Mouse (Mus musculus) C2C12 (cell line): ENCODE data around the gene Bpifb2.

ENCODE experiments used
- CTCF ChIP-seq: IDR thresholded peaks from one replicate; pipeline ENCODE4 v1.5.1; 2011; ENCODE audit not compliant: control insufficient read depth, insufficient read depth, insufficient read length
- FOSL1 ChIP-seq: IDR thresholded peaks from one replicate; pipeline ENCODE4 v1.8.0; 2011; ENCODE audit warnings: mild to moderate bottlenecking, low read length; ENCODE audit not compliant: poor library complexity, insufficient read depth, severe bottlenecking
- MAX ChIP-seq: IDR thresholded peaks from one replicate; pipeline ENCODE4 v1.6.1; 2011; ENCODE audit warnings: mild to moderate bottlenecking, control low read depth
- MYOD1 ChIP-seq: IDR thresholded peaks from one replicate; pipeline ENCODE4 v1.6.1; 2011; ENCODE audit warnings: low read depth; ENCODE audit not compliant: control insufficient read depth, insufficient read length

DNA sequence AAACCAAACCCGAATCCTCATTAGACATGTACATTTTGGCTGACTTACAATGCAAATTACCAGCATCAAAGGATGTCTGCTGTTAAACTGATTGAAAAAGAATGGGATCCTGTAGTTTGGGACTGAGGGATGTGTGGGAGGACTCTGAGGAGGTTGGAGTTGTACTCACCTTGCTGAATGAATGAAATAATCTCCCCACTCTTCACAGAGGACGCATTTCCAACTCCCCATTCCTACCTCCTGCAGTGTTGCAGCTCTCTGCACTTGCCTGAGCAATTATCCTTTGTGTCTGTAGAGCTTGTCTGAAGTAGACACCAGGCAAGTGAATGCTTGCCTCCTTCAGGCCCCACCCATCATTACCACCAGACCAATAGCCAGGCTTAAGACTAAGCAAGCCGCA lies 26.5 kb upstream of the Bpifb2 start:
- TF ChIP-seq CTCF (no peak), MYOD1 (no peak), FOSL1 (no peak), MAX (no peak)
